Mouse (Mus musculus) CH12.LX (cell line): ENCODE measurements at regions not wholly inside any gene's neighbourhood (a gene's known extent, or its start where the extent isn't known, plus 50 kb on each side); places are given as distances from the start of the nearest gene placed in this dataset.

Experiments
- DNase-seq: peaks from one replicate; pipeline ENCODE4 v3.0.0-alpha.2; 2013; ENCODE audit errors: extremely low read depth
- H3K27ac ChIP-seq: 2 replicates; pipeline ENCODE4 v1.5.1; 2012; ENCODE audit warnings: low read depth, mild to moderate bottlenecking, control low read depth, moderate library complexity; ENCODE audit not compliant: insufficient read depth
- H3K27me3 ChIP-seq: replicated peaks from 2 replicates; pipeline ENCODE3; 2012; ENCODE audit warnings: inconsistent platforms
- H3K36me3 ChIP-seq, 2 experiments: replicated peaks in 1 of 2; 2 replicates each; pipeline versions ENCODE3 to v1.6.1; 2012; ENCODE audit warnings: inconsistent platforms in 1 of 2, low read length in 1 of 2, mild to moderate bottlenecking in 1 of 2, mixed read lengths in 1 of 2, moderate library complexity in 1 of 2; ENCODE audit not compliant: control insufficient read depth in 1 of 2, insufficient read depth in 1 of 2
- H3K4me1 ChIP-seq, 2 experiments: 2 replicates each; pipeline ENCODE4 v1.6.1; 2012; ENCODE audit warnings: inconsistent platforms in 1 of 2, moderate library complexity in 1 of 2; ENCODE audit not compliant: insufficient read depth in 2 of 2, control insufficient read depth in 1 of 2
- H3K4me2 ChIP-seq: 2 replicates; pipeline ENCODE4 v1.6.1; 2012; ENCODE audit warnings: low read depth, mild to moderate bottlenecking, control low read depth; ENCODE audit not compliant: poor library complexity, insufficient read depth, severe bottlenecking
- H3K4me3 ChIP-seq, 3 experiments: fragments of 150-350 bp in 1 of 3; sonication (generic) in 1 of 3; replicated peaks in 1 of 3; 2 replicates each; pipeline versions ENCODE3 to v1.5.1; 2011 to 2012; ENCODE audit warnings: low read depth in 2 of 3, low read length in 2 of 3, mild to moderate bottlenecking in 2 of 3, moderate library complexity in 2 of 3, control low read depth in 1 of 3, improper control_type of control experiment in 1 of 3, inconsistent platforms in 1 of 3, mixed read lengths in 1 of 3; ENCODE audit not compliant: poor library complexity in 1 of 3
- H3K79me2 ChIP-seq: replicated peaks from 2 replicates; pipeline ENCODE4 v1.6.1; 2012; ENCODE audit warnings: mild to moderate bottlenecking, moderate library complexity; ENCODE audit not compliant: control insufficient read depth, poor library complexity, insufficient read depth, severe bottlenecking; ENCODE audit errors: extremely low read depth
- H3K9ac ChIP-seq: 2 replicates; pipeline ENCODE4 v1.6.1; 2012; ENCODE audit warnings: low read depth, mild to moderate bottlenecking, control low read depth, moderate library complexity; ENCODE audit not compliant: insufficient read depth
- H3K9me3 ChIP-seq: replicated peaks from 2 replicates; pipeline ENCODE3; 2012; ENCODE audit warnings: low read length, inconsistent platforms, mixed read lengths
- BHLHE40 ChIP-seq: IDR thresholded peaks from 2 replicates; pipeline ENCODE4 v1.6.1; 2011; ENCODE audit warnings: mild to moderate bottlenecking, low read depth, low read length, improper control_type of control experiment
- CHD1 ChIP-seq: IDR thresholded peaks from 2 replicates; pipeline ENCODE4 v1.6.1; 2012; ENCODE audit warnings: low read depth, low read length, improper control_type of control experiment, inconsistent platforms
- CHD2 ChIP-seq: IDR thresholded peaks from 2 replicates; pipeline ENCODE4 v1.6.1; 2011; ENCODE audit warnings: low read length, improper control_type of control experiment
- CTCF ChIP-seq, 2 experiments: IDR thresholded peaks in 1 of 2; conservative IDR thresholded peaks in 1 of 2; 2 replicates each; pipeline ENCODE4 v1.5.1; 2011 to 2012; ENCODE audit warnings: low read depth in 2 of 2, low read length in 2 of 2, improper control_type of control experiment in 1 of 2, inconsistent platforms in 1 of 2, mild to moderate bottlenecking in 1 of 2, moderate library complexity in 1 of 2
- E2F4 ChIP-seq: IDR thresholded peaks from 2 replicates; pipeline ENCODE4 v1.6.1; 2011; ENCODE audit warnings: low read depth, low read length, improper control_type of control experiment; ENCODE audit not compliant: insufficient replicate concordance
- ELF1 ChIP-seq: IDR thresholded peaks from 2 replicates; pipeline ENCODE4 v1.6.1; 2014; ENCODE audit warnings: low read depth, mild to moderate bottlenecking, inconsistent platforms, low read length, improper control_type of control experiment
- ETS1 ChIP-seq: conservative IDR thresholded peaks from 2 replicates; pipeline ENCODE4 v1.6.1; 2012; ENCODE audit warnings: low read depth, mild to moderate bottlenecking, inconsistent platforms, low read length, improper control_type of control experiment, moderate library complexity
- HCFC1 ChIP-seq: IDR thresholded peaks from 2 replicates; pipeline ENCODE4 v1.6.1; 2012; ENCODE audit warnings: low read depth, mild to moderate bottlenecking, inconsistent platforms, low read length, improper control_type of control experiment
- IRF4 ChIP-seq: IDR thresholded peaks from 2 replicates; pipeline ENCODE4 v1.6.1; 2014; ENCODE audit warnings: low read depth, mild to moderate bottlenecking, inconsistent platforms, low read length, improper control_type of control experiment
- JUN ChIP-seq: IDR thresholded peaks from 2 replicates; pipeline ENCODE4 v1.6.1; 2011; ENCODE audit warnings: low read depth, mild to moderate bottlenecking, low read length, improper control_type of control experiment, moderate library complexity; ENCODE audit not compliant: insufficient read depth
- JUND ChIP-seq: conservative IDR thresholded peaks from 2 replicates; pipeline ENCODE4 v1.6.1; 2011; ENCODE audit warnings: low read depth, low read length, improper control_type of control experiment
- KAT2A ChIP-seq: IDR thresholded peaks from 2 replicates; pipeline ENCODE4 v1.6.1; 2012; ENCODE audit warnings: low read length, improper control_type of control experiment, inconsistent platforms; ENCODE audit not compliant: insufficient replicate concordance
- MAFK ChIP-seq: IDR thresholded peaks from 2 replicates; pipeline ENCODE4 v1.6.1; 2011; ENCODE audit warnings: low read length, improper control_type of control experiment; ENCODE audit not compliant: insufficient replicate concordance
- MAX ChIP-seq: IDR thresholded peaks from 2 replicates; pipeline ENCODE4 v1.6.1; 2011; ENCODE audit warnings: low read length, improper control_type of control experiment
- MEF2A ChIP-seq: IDR thresholded peaks from 2 replicates; pipeline ENCODE4 v1.6.1; 2014; ENCODE audit warnings: low read depth, mild to moderate bottlenecking, inconsistent platforms, low read length, improper control_type of control experiment, borderline replicate concordance
- MXI1 ChIP-seq: IDR thresholded peaks from 2 replicates; pipeline ENCODE4 v1.6.1; 2011; ENCODE audit warnings: mild to moderate bottlenecking, low read depth, low read length, improper control_type of control experiment
- NRF1 ChIP-seq: IDR thresholded peaks from 2 replicates; pipeline ENCODE4 v1.6.1; 2014; ENCODE audit warnings: low read depth, mild to moderate bottlenecking, inconsistent platforms, low read length, improper control_type of control experiment, moderate library complexity
- PAX5 ChIP-seq: IDR thresholded peaks from 2 replicates; pipeline ENCODE4 v1.6.1; 2012; ENCODE audit warnings: low read length, inconsistent platforms, mixed read lengths
- POLR2A ChIP-seq: IDR thresholded peaks from 2 replicates; pipeline ENCODE4 v1.6.1; 2011; ENCODE audit warnings: low read depth, mild to moderate bottlenecking, improper control_type of control experiment, low read length
- POLR2AphosphoS2 ChIP-seq: IDR thresholded peaks from 2 replicates; pipeline ENCODE4 v1.6.1; 2011; ENCODE audit warnings: low read depth, low read length, improper control_type of control experiment
- RCOR1 ChIP-seq: conservative IDR thresholded peaks from 2 replicates; pipeline ENCODE4 v1.6.1; 2012; ENCODE audit warnings: low read depth, mild to moderate bottlenecking, inconsistent platforms, low read length, improper control_type of control experiment
- SMC3 ChIP-seq: IDR thresholded peaks from 2 replicates; pipeline ENCODE4 v1.6.1; 2011; ENCODE audit warnings: low read depth, low read length, improper control_type of control experiment
- TBP ChIP-seq: conservative IDR thresholded peaks from 2 replicates; pipeline ENCODE4 v1.6.1; 2011; ENCODE audit warnings: low read depth, low read length, improper control_type of control experiment
- TCF12 ChIP-seq: IDR thresholded peaks from 2 replicates; pipeline ENCODE4 v1.6.1; 2014; ENCODE audit warnings: low read depth, mild to moderate bottlenecking, inconsistent platforms, low read length, improper control_type of control experiment
- USF1 ChIP-seq: IDR thresholded peaks from 2 replicates; pipeline ENCODE4 v1.6.1; 2014; ENCODE audit warnings: low read depth, mild to moderate bottlenecking, inconsistent platforms, low read length, improper control_type of control experiment
- ZC3H11A ChIP-seq: IDR thresholded peaks from 2 replicates; pipeline ENCODE4 v1.6.1; 2012; ENCODE audit warnings: low read depth, mild to moderate bottlenecking, inconsistent platforms, low read length, improper control_type of control experiment
- ZKSCAN1 ChIP-seq: IDR thresholded peaks from 2 replicates; pipeline ENCODE4 v1.6.1; 2012; ENCODE audit warnings: low read depth, inconsistent platforms, low read length, improper control_type of control experiment, borderline replicate concordance
- ZNF384 ChIP-seq: IDR thresholded peaks from 2 replicates; pipeline ENCODE4 v1.6.1; 2012; ENCODE audit warnings: low read depth, low read length, improper control_type of control experiment, inconsistent platforms
- dilution Hi-C: fragments of 300-500 bp; cut with MboI; formaldehyde crosslinking; loops from 2 replicates; pipeline ENCODE4 v1.14.3; 2020; ENCODE audit warnings: low sequenced_read_pairs; ENCODE audit not compliant: extremely low pct_unique_long_range_greater_than_20kb, extremely low pct_ligation_motif_present
- in situ Hi-C: fragments of 300-500 bp; cut with MboI; formaldehyde crosslinking; loops from 3 replicates; pipeline ENCODE4 v1.14.3; 2019; ENCODE audit warnings: low sequenced_read_pairs, low pct_ligation_motif_present, low pct_unique_long_range_greater_than_20kb, mixed read lengths

- no peaks in the 10 kb centered on the region for H3K79me2 ChIP-seq
- no peak overlapping the region for H3K9ac ChIP-seq
- H3K4me2 ChIP-seq = no peak overlapping the region
- no peaks in the 10 kb centered on the region for H3K4me1 ChIP-seq
- no peaks in the 10 kb centered on the region for H3K27me3 ChIP-seq
- H3K9me3 ChIP-seq = no peaks in the 10 kb centered on the region
- H3K27ac ChIP-seq = no peak overlapping the region
- DNase-seq = no peak
- no peak for TF ChIP-seq NRF1
- no peak for TF ChIP-seq RCOR1
- TF ChIP-seq JUN = no peak
- TF ChIP-seq ZKSCAN1 = no peak
- TF ChIP-seq IRF4 = no peak
- no peak for TF ChIP-seq E2F4
- no peak for TF ChIP-seq POLR2AphosphoS2
- TF ChIP-seq ZC3H11A = no peak
- TF ChIP-seq CTCF (conservative IDR thresholded peaks at IDR 0.05 in 1 of 2, IDR thresholded peaks at IDR 0.05 in 1 of 2; ENCODE audit: low read depth in 2 of 2, low read length in 2 of 2) = no peak
- no peak for TF ChIP-seq JUND
- no peak for TF ChIP-seq ETS1
- no peak for TF ChIP-seq CHD1
- no peak for TF ChIP-seq SMC3
- no peak for TF ChIP-seq ZNF384
- no peak for TF ChIP-seq USF1
- no peak for TF ChIP-seq ELF1
- TF ChIP-seq MAX = no peak
- TF ChIP-seq TBP = no peak
- TF ChIP-seq PAX5 = no peak
- TF ChIP-seq, all 38 proteins: peak for 0
- in situ Hi-C loops = no loop called here
- dilution Hi-C loops = no loop called here
- Histone ChIP-seq H3K4me3 (no peak overlapping the region), H3K36me3 (no peaks in the 10 kb centered on the region)
Measured at GRCm38 (mm10) chr4:35356904-35357563, 131.1 kb upstream of the C9orf72 start.

- H3K9me3 ChIP-seq = no peaks in the 10 kb centered on the region
- TF ChIP-seq ETS1 (no peak), MAFK (no peak), MXI1 (no peak), CTCF (conservative IDR thresholded peaks at IDR 0.05 in 1 of 2, IDR thresholded peaks at IDR 0.05 in 1 of 2; ENCODE audit: low read depth in 2 of 2, low read length in 2 of 2) (no peak), CHD2 (no peak), USF1 (no peak), ZC3H11A (no peak), JUND (no peak), HCFC1 (no peak), BHLHE40 (no peak), PAX5 (no peak), KAT2A (no peak), MEF2A (no peak), POLR2AphosphoS2 (no peak), TBP (no peak), SMC3 (no peak), POLR2A (no peak), E2F4 (no peak), TCF12 (no peak)
- TF ChIP-seq, all 38 proteins: peak for 0
- no peak overlapping the region for H3K9ac ChIP-seq
- no peak overlapping the region for H3K4me2 ChIP-seq
- no peaks in the 10 kb centered on the region for H3K79me2 ChIP-seq
- H3K27ac ChIP-seq = no peak overlapping the region
- dilution Hi-C loops (no loop called here), in situ Hi-C loops (no loop called here)
- no peaks in the 10 kb centered on the region for H3K36me3 ChIP-seq
- no peaks in the 10 kb centered on the region for H3K4me1 ChIP-seq
- H3K27me3 ChIP-seq = no peaks in the 10 kb centered on the region
- no peak for DNase-seq
- H3K4me3 ChIP-seq = no peak overlapping the region
Measured at GRCm38 (mm10) chr4:35356051-35356450, 130.1 kb upstream of the C9orf72 start.
